Mouse (Mus musculus): ENCODE measurements around the gene Celf2. TPM values are rescaled to one million over a fixed set of nuclear protein-coding genes. Genes with fewer than 3 reads are reported as not detected.

The Celf2 gene
- polyA plus RNA-seq, 1 experiment from 2014 or later = 60.7 TPM

GRCm38 (mm10) chr2:6849388-6849787 is 660.0 kb downstream of the Celf2 start:
- no peaks in the 10 kb centered on the region for H3K4me1 ChIP-seq
- H3K27me3 ChIP-seq = no peaks in the 10 kb centered on the region
- no peak overlapping the region for H3K4me3 ChIP-seq
- no peak overlapping the region for H3K27ac ChIP-seq
- no peak overlapping the region for H3K9ac ChIP-seq
- H3K36me3 ChIP-seq = no peaks in the 10 kb centered on the region
- H3K9me3 ChIP-seq = no peaks in the 10 kb centered on the region
- WGBS = 59% methylated on average over 3 of the region's 3 CpGs
- no peak for ATAC-seq (ENCODE audit: insufficient number of reproducible peaks, low FRiP score, low TSS enrichment, low read depth)
- H3K4me2 ChIP-seq = no peak overlapping the region

GRCm38 (mm10) chr2:6830021-6830420 is 679.3 kb downstream of the Celf2 start:
- Histone ChIP-seq H3K4me2 (no peak overlapping the region), H3K4me3 (no peak overlapping the region), H3K9ac (no peak overlapping the region), H3K9me3 (no peaks in the 10 kb centered on the region), H3K36me3 (no peaks in the 10 kb centered on the region), H3K27ac (no peak overlapping the region; the same call in 1 of the 2 replicates), H3K4me1 (peaks cover 8% of the 10 kb centered on the region), H3K27me3 (no peaks in the 10 kb centered on the region)
- WGBS = 28% methylated on average over 6 of the region's 6 CpGs
- no peak for ATAC-seq (ENCODE audit: insufficient number of reproducible peaks, low FRiP score, low TSS enrichment, low read depth)

DNA sequence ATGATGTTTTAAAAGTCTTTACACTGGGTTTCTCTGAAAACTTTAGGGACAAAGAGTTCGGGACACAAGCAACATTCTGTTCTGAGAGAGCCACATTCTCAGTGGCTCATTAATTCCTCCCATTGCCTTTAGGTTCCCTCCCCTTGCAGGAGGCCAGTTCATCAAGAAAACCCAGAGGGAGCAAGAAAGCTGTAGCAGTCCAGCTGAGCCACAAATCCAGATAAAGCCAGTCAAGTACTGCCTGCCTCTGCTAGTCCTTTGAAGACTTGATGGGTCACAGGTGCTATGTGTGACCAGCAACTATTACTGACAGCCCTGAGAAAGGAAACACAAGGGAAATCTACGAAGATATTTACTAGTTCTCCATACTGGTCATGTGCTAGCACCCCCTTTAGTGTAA is 681.8 kb downstream of the Celf2 start:
- Histone ChIP-seq H3K9ac (no peak overlapping the region), H3K4me1 (peaks cover 8% of the 10 kb centered on the region), H3K36me3 (no peaks in the 10 kb centered on the region), H3K27ac (no peak overlapping the region), H3K27me3 (no peaks in the 10 kb centered on the region), H3K4me2 (no peak overlapping the region), H3K4me3 (no peak overlapping the region), H3K9me3 (no peaks in the 10 kb centered on the region)
- WGBS = 35% methylated on average over 2 of the region's 2 CpGs
- ATAC-seq (ENCODE audit: insufficient number of reproducible peaks, low FRiP score, low TSS enrichment, low read depth) = no peak

GRCm38 (mm10) chr2:6823021-6823420 is 686.3 kb downstream of the Celf2 start:
- H3K36me3 ChIP-seq = no peaks in the 10 kb centered on the region
- 71% methylated on average over 1 of the region's 1 CpGs for WGBS
- no peak for ATAC-seq (ENCODE audit: insufficient number of reproducible peaks, low FRiP score, low TSS enrichment, low read depth)

DNA sequence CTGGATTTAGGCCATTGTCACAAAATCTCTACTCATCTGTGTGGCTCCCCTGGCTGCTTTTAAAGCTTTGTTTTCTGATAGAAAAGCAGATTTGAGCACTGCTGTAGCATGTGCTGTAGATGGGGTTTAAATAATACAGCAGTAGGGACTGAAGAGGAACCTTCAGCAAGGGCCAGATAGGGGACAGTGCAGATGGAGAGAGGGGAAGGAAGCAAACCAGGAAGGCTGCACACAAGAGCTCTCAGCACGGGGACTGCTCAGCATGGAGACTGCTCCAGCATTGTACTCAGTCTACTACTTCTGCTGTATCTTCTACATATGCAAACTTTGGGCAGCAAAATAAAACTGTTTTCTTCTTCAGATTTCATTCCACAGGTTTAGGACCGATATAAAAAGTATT is 687.8 kb downstream of the Celf2 start:
- Histone ChIP-seq H3K9me3 (no peaks in the 10 kb centered on the region), H3K27ac (no peak overlapping the region), H3K36me3 (no peaks in the 10 kb centered on the region), H3K27me3 (no peaks in the 10 kb centered on the region), H3K4me1 (no peaks in the 10 kb centered on the region), H3K9ac (no peak overlapping the region), H3K4me2 (no peak overlapping the region), H3K4me3 (no peak overlapping the region)
- ATAC-seq (ENCODE audit: insufficient number of reproducible peaks, low FRiP score, low TSS enrichment, low read depth) = no peak
- WGBS = 71% methylated on average over 2 of the region's 2 CpGs

More at GRCm38 (mm10) chr2:6823021-6823420, 686.3 kb downstream of the Celf2 start:
- H3K4me1 ChIP-seq = no peaks in the 10 kb centered on the region
- no peaks in the 10 kb centered on the region for H3K27me3 ChIP-seq
- H3K4me2 ChIP-seq = no peak overlapping the region
- H3K9me3 ChIP-seq = no peaks in the 10 kb centered on the region
- H3K9ac ChIP-seq = no peak overlapping the region
- H3K27ac ChIP-seq = no peak overlapping the region
- H3K4me3 ChIP-seq = no peak overlapping the region

DNA sequence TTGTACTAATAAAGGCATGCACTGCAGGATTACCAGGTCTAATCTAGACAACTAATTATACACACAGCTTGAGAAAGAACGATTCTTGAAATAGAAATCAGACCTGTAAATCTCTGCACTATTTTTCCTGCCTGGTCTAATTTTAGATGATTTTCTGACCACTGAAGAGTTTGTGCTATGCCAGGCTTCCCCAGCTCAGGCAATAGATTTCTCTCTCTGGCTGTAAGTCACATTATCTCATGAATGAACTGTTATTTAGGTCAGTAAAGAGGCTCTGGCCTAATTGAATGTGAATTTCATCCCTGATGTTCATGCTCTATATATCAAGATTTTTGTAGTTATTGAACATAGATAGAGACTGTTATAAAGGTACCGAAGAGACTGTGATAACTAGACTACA is 694.1 kb downstream of the Celf2 start:
- no peak overlapping the region for H3K9ac ChIP-seq
- no peaks in the 10 kb centered on the region for H3K36me3 ChIP-seq
- no peaks in the 10 kb centered on the region for H3K9me3 ChIP-seq
- H3K4me1 ChIP-seq = no peaks in the 10 kb centered on the region
- no peak overlapping the region for H3K4me3 ChIP-seq
- no peaks in the 10 kb centered on the region for H3K27me3 ChIP-seq
- no peak overlapping the region for H3K4me2 ChIP-seq
- WGBS = 70% methylated on average over 2 of the region's 2 CpGs
- H3K27ac ChIP-seq = no peak overlapping the region
- ATAC-seq (ENCODE audit: insufficient number of reproducible peaks, low FRiP score, low TSS enrichment, low read depth) = no peak

DNA sequence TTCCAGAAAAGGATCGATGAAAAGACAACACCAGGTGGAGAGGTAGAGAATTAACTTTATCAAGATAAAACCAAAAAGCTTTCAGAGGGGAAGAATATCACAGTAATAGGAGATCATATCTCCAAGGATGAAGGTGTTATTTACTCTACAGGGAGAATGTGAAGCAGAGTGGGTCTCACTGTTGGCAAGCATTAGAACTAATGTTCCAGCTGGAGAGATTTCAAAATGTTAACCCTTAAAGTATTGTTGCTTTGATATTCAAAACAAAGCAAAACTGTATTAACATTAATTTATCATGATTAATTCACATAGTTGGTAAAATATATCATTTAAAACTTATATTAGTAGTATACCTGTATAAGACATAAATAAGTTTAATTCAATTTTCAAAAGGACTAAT is 700.6 kb downstream of the Celf2 start:
- Histone ChIP-seq H3K36me3 (no peaks in the 10 kb centered on the region), H3K9me3 (no peaks in the 10 kb centered on the region), H3K4me3 (no peak overlapping the region), H3K4me2 (no peak overlapping the region), H3K27ac (no peak overlapping the region), H3K9ac (no peak overlapping the region), H3K27me3 (no peaks in the 10 kb centered on the region), H3K4me1 (no peaks in the 10 kb centered on the region)
- no peak for ATAC-seq (ENCODE audit: insufficient number of reproducible peaks, low FRiP score, low TSS enrichment, low read depth)
- 71% methylated on average over 1 of the region's 1 CpGs for WGBS

- Histone ChIP-seq H3K27me3 (no peaks in the 10 kb centered on the region), H3K9ac (no peak overlapping the region), H3K27ac (no peak overlapping the region), H3K4me3 (no peak overlapping the region), H3K36me3 (no peaks in the 10 kb centered on the region), H3K4me2 (no peak overlapping the region), H3K9me3 (no peaks in the 10 kb centered on the region), H3K4me1 (no peaks in the 10 kb centered on the region)
- 84% methylated on average over 5 of the region's 5 CpGs for WGBS
- no peak for ATAC-seq (ENCODE audit: insufficient number of reproducible peaks, low FRiP score, low TSS enrichment, low read depth)
Observed at GRCm38 (mm10) chr2:6796754-6797153, 712.6 kb downstream of the Celf2 start.

- no peak overlapping the region for H3K27ac ChIP-seq
- H3K4me3 ChIP-seq = no peak overlapping the region
- H3K36me3 ChIP-seq = no peaks in the 10 kb centered on the region
- no peaks in the 10 kb centered on the region for H3K27me3 ChIP-seq
- H3K9ac ChIP-seq = no peak overlapping the region
- WGBS = 69% methylated on average over 5 of the region's 5 CpGs
- H3K9me3 ChIP-seq = no peaks in the 10 kb centered on the region
- no peaks in the 10 kb centered on the region for H3K4me1 ChIP-seq
- no peak overlapping the region for H3K4me2 ChIP-seq
- no peak for ATAC-seq (ENCODE audit: insufficient number of reproducible peaks, low FRiP score, low TSS enrichment, low read depth)
Observed at GRCm38 (mm10) chr2:6795995-6796588, 713.3 kb downstream of the Celf2 start.

DNA sequence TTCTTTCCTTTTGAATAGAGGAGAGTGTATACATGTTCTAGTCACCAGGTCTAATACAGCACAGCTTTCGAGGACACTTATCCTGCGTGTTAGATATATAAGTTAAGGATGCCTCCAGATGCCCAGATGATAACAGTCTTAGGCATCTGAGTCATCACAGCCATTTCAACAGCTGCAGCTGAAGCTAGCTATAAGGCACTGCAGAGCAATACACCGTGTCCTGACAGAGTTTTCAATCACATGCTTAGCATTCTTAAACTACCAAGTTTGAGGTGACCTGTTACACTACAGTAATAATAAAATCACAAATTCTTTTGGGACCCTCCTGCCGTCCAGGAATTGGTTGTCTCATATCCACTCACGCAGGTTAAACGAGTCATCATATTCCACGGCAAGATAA is 714.5 kb downstream of the Celf2 start:
- no peaks in the 10 kb centered on the region for H3K9me3 ChIP-seq
- H3K4me2 ChIP-seq = no peak overlapping the region
- WGBS = 61% methylated on average over 7 of the region's 7 CpGs
- H3K27ac ChIP-seq = no peak overlapping the region
- H3K4me3 ChIP-seq = no peak overlapping the region
- no peak for ATAC-seq (ENCODE audit: insufficient number of reproducible peaks, low FRiP score, low TSS enrichment, low read depth)
- no peak overlapping the region for H3K9ac ChIP-seq
- no peaks in the 10 kb centered on the region for H3K27me3 ChIP-seq
- H3K4me1 ChIP-seq = no peaks in the 10 kb centered on the region
- H3K36me3 ChIP-seq = no peaks in the 10 kb centered on the region

GRCm38 (mm10) chr2:6790876-6791275 is 718.5 kb downstream of the Celf2 start:
- Histone ChIP-seq H3K9me3 (no peaks in the 10 kb centered on the region), H3K27me3 (no peaks in the 10 kb centered on the region), H3K27ac (no peak overlapping the region), H3K4me1 (no peaks in the 10 kb centered on the region), H3K36me3 (no peaks in the 10 kb centered on the region), H3K9ac (no peak overlapping the region), H3K4me2 (no peak overlapping the region), H3K4me3 (no peak overlapping the region)
- WGBS = 83% methylated on average over 2 of the region's 2 CpGs
- ATAC-seq (ENCODE audit: insufficient number of reproducible peaks, low FRiP score, low TSS enrichment, low read depth) = no peak

DNA sequence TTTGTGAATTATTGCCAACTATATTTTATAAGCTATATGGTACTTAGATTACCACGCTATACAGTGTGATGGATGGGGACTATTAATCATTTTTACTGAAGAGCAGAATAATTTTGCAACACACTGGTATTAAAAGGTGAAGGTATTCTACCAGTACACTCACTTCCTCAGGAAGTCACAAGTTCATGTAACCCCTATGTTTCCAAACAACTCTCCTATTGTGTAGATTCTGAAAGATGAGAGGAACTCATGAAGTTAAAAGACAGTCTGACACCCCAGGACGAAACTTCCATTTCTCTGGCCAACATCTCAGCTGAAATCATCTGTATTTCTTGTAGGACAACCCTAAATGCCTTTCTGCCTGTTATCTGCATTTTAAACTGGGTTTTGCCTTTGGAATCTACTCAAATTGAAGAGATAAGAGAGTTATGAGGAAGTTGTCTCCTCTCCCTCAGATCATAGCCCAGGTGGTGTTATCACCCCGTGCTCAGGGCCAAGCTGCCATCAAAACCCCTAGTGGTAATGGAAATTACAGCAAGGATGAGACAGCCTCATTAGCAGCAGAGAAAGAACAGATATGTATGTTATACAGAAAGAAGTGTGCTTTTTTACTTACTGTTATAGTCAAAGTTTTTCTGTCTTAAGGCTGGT is 722.7 kb downstream of the Celf2 start:
- Histone ChIP-seq H3K27ac (no peak overlapping the region), H3K4me1 (no peaks in the 10 kb centered on the region), H3K36me3 (no peaks in the 10 kb centered on the region), H3K9ac (no peak overlapping the region), H3K9me3 (no peaks in the 10 kb centered on the region), H3K4me2 (no peak overlapping the region), H3K4me3 (no peak overlapping the region), H3K27me3 (no peaks in the 10 kb centered on the region)
- WGBS = 65% methylated on average over 3 of the region's 3 CpGs
- ATAC-seq (ENCODE audit: insufficient number of reproducible peaks, low FRiP score, low TSS enrichment, low read depth) = no peak

DNA sequence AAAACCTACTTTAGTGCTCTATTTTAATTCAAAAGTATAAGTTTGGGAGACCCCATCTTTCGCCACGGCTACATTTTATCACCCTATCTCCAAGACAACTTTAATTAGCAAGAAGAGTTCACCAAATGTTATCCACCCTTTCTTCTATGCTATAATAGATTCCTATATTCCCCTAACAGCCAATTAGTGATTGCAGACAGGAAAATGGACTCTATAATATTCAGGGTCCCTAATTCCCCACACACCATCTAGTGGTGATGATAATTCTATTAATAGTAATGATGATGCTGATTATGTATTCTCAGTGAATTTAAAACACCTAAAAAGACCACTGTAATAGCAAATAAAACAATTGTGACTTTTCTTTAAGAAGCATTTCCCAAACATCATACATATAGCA is 739.1 kb downstream of the Celf2 start:
- H3K9ac ChIP-seq = no peak overlapping the region
- no peaks in the 10 kb centered on the region for H3K4me1 ChIP-seq
- H3K4me3 ChIP-seq = no peak overlapping the region
- H3K27ac ChIP-seq = no peak overlapping the region
- no peaks in the 10 kb centered on the region for H3K36me3 ChIP-seq
- no peaks in the 10 kb centered on the region for H3K27me3 ChIP-seq
- H3K4me2 ChIP-seq = no peak overlapping the region
- 80% methylated on average over 2 of the region's 2 CpGs for WGBS
- no peaks in the 10 kb centered on the region for H3K9me3 ChIP-seq
- ATAC-seq (ENCODE audit: insufficient number of reproducible peaks, low FRiP score, low TSS enrichment, low read depth) = no peak
